Mouse (Mus musculus): ENCODE data around the gene Ehf. TPM values are rescaled to one million over a fixed set of nuclear protein-coding genes. Genes with fewer than 3 reads are reported as not detected.

The Ehf gene
- polyA plus RNA-seq, 1 experiment from 2014 or later, result 0.20 TPM

DNA sequence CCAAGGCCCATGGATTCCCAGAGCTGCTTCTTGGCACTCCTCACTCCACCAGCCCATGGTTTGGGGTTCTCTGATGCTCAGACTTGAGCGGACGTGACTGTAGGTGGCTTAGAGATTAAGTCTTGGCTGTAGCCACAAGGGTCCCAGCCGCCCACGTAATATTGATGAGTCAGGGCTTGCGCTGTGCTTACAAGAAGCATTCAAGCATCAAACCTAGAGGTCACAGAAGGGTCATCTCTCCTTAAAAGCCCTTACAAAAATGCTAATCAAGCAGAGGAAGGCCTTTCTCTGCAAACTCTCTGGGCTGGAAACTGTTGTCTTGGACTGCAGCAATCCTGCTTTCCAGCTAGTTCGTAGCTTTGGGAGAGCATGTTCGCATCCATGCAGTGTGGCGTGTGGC lies 88.2 kb downstream of the Ehf start:
- H3K4me2 ChIP-seq, result no peak overlapping the region
- ATAC-seq (ENCODE audit: insufficient read depth), result no peak
- no peaks in the 10 kb centered on the region for H3K36me3 ChIP-seq (replicated peaks)
- H3K9ac ChIP-seq, result no peak overlapping the region
- 71% methylated on average over 8 of the region's 8 CpGs for WGBS (ENCODE audit: insufficient replicate concordance)
- no peaks in the 10 kb centered on the region for H3K9me3 ChIP-seq (replicated peaks)
- H3K4me1 ChIP-seq (replicated peaks), result no peaks in the 10 kb centered on the region
- no peak overlapping the region for H3K27ac ChIP-seq (replicated peaks)
- no peaks in the 10 kb centered on the region for H3K27me3 ChIP-seq
- H3K4me3 ChIP-seq (replicated peaks), result no peak overlapping the region

DNA sequence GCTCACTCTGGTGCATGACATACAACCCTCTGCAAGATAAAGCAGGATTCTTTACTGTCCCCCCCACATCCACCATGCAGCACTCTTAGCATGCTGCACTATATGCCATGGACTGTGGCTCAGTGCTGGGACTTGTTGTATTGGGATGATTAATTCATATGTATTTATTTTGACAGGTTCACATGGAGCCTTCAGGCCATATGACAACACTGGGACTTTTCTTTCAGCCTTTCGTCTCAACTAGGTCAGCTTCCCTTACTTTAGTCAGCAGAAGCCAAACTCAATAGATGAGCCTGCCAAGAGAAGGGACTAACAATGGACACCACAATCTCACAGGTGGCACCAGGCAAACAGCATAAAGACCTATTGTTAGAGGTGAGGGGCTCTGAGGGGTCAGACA lies 89.5 kb downstream of the Ehf start:
- H3K27ac ChIP-seq (replicated peaks), result no peak overlapping the region
- H3K4me3 ChIP-seq (replicated peaks), result no peak overlapping the region
- no peak overlapping the region for H3K4me2 ChIP-seq
- no peaks in the 10 kb centered on the region for H3K9me3 ChIP-seq (replicated peaks)
- no peak for ATAC-seq (ENCODE audit: insufficient read depth)
- WGBS (ENCODE audit: insufficient replicate concordance), result 73% methylated on average over 1 of the region's 1 CpGs
- no peaks in the 10 kb centered on the region for H3K27me3 ChIP-seq
- no peaks in the 10 kb centered on the region for H3K36me3 ChIP-seq (replicated peaks)
- no peaks in the 10 kb centered on the region for H3K4me1 ChIP-seq (replicated peaks)
- H3K9ac ChIP-seq, result no peak overlapping the region

Other genes with a start within 250 kb of the Ehf start
- 19.8 and 20.1 TPM in 2 replicates for gene Pdhx, start 229.8 kb downstream of the Ehf start, polyA plus RNA-seq (2015; fragmentation: Nextera tagmentation; extraction: Ambion mirVana)
- gene Apip, start 229.6 kb downstream of the Ehf start, polyA plus RNA-seq (2015; fragmentation: Nextera tagmentation; extraction: Ambion mirVana), result 36.0 and 37.3 TPM in 2 replicates
- 0.10 TPM in 1 of 2 replicates, not detected in the other for gene Elf5, start 108.4 kb upstream of the Ehf start, polyA plus RNA-seq (2015; fragmentation: Nextera tagmentation; extraction: Ambion mirVana)
- gene Cat, start 181.9 kb upstream of the Ehf start, polyA plus RNA-seq (2015; fragmentation: Nextera tagmentation; extraction: Ambion mirVana), result 205 and 239 TPM in 2 replicates

Measured in liver, embryonic 15.5 days (tissue).